Mouse (Mus musculus): ENCODE data around the gene Vmn1r85. TPM values are rescaled to one million over a fixed set of nuclear protein-coding genes. Genes with fewer than 3 reads are reported as not detected.

Vmn1r85 gene
- polyA plus RNA-seq, 1 experiment, result not detected

- no peak for DNase-seq
- no peak overlapping the region for H3K27ac ChIP-seq (ENCODE audit: insufficient read depth, low read length)
- no peaks in the 10 kb centered on the region for H3K27me3 ChIP-seq (ENCODE audit: control insufficient read depth, insufficient read depth, low read length)
- TF ChIP-seq CTCF (IDR thresholded peaks at IDR 0.05; ENCODE audit: borderline replicate concordance, insufficient read depth, low read depth, low read length), result no peak
- TF ChIP-seq POLR2A (IDR thresholded peaks at IDR 0.05; ENCODE audit: borderline replicate concordance, insufficient read depth, low read length), result no peak
- no peak overlapping the region for H3K4me3 ChIP-seq (replicated peaks; ENCODE audit: insufficient read depth, low read depth, low read length)
- no peaks in the 10 kb centered on the region for H3K4me1 ChIP-seq (ENCODE audit: control insufficient read depth, insufficient read depth, low read length)
- WGBS, result 82% methylated on average over 9 of the region's 9 CpGs
These were observed 35.4 kb downstream of the Vmn1r85 start for GRCm38 (mm10) chr7:13059536-13059935.

- H3K27ac ChIP-seq (ENCODE audit: insufficient read depth, low read length), result no peak overlapping the region
- 52% methylated on average over 8 of the region's 8 CpGs for WGBS
- H3K27me3 ChIP-seq (ENCODE audit: control insufficient read depth, insufficient read depth, low read length), result no peaks in the 10 kb centered on the region
- no peak for TF ChIP-seq POLR2A (IDR thresholded peaks at IDR 0.05; ENCODE audit: borderline replicate concordance, insufficient read depth, low read length)
- TF ChIP-seq CTCF (IDR thresholded peaks at IDR 0.05; ENCODE audit: borderline replicate concordance, insufficient read depth, low read depth, low read length), result no peak; the same call in 1 of the 2 replicates
- no peak overlapping the region for H3K4me3 ChIP-seq (replicated peaks; ENCODE audit: insufficient read depth, low read depth, low read length)
- DNase-seq, result no peak
- H3K4me1 ChIP-seq (ENCODE audit: control insufficient read depth, insufficient read depth, low read length), result no peaks in the 10 kb centered on the region
These were observed 37.9 kb downstream of the Vmn1r85 start for GRCm38 (mm10) chr7:13056913-13057700.

- peak within 1 kb of the TSS; percentile 88 for H3K27ac ChIP-seq (ENCODE audit: insufficient read depth, low read length)
- H3K4me3 ChIP-seq (replicated peaks; ENCODE audit: insufficient read depth, low read depth, low read length), result peak within 1 kb of the TSS; percentile 94
- no peak for TF ChIP-seq CTCF (IDR thresholded peaks at IDR 0.05; ENCODE audit: borderline replicate concordance, insufficient read depth, low read depth, low read length)
- peak; percentile 74; the same call in 1 of the 2 replicates for TF ChIP-seq POLR2A (IDR thresholded peaks at IDR 0.05; ENCODE audit: borderline replicate concordance, insufficient read depth, low read length)
- under 1% methylated on average over 41 of the region's 41 CpGs for WGBS
- no peaks in the 10 kb centered on the region for H3K27me3 ChIP-seq (ENCODE audit: control insufficient read depth, insufficient read depth, low read length)
- peak; percentile 97 to 99 for DNase-seq
- no peaks in the 10 kb centered on the region for H3K4me1 ChIP-seq (ENCODE audit: control insufficient read depth, insufficient read depth, low read length)
These were observed 40.5 kb downstream of the Vmn1r85 start, which contains the start of gene Mzf1 for GRCm38 (mm10) chr7:13054287-13055010. Gene Mzf1, minus strand, starts transcription at chr7:13054764.

GRCm38 (mm10) chr7:13053961-13054286 is 41.0 kb downstream of the Vmn1r85 start:
- Histone ChIP-seq H3K4me3 (replicated peaks; ENCODE audit: insufficient read depth, low read depth, low read length) (peak overlapping the region; percentile 94), H3K27ac (ENCODE audit: insufficient read depth, low read length) (peak overlapping the region; percentile 88), H3K27me3 (ENCODE audit: control insufficient read depth, insufficient read depth, low read length) (no peaks in the 10 kb centered on the region), H3K4me1 (ENCODE audit: control insufficient read depth, insufficient read depth, low read length) (no peaks in the 10 kb centered on the region)
- TF ChIP-seq CTCF (IDR thresholded peaks at IDR 0.05; ENCODE audit: borderline replicate concordance, insufficient read depth, low read depth, low read length) (no peak), POLR2A (IDR thresholded peaks at IDR 0.05; ENCODE audit: borderline replicate concordance, insufficient read depth, low read length) (no peak)
- DNase-seq, result no peak
- under 1% methylated on average over 15 of the region's 15 CpGs for WGBS

- DNase-seq, result peak; percentile 13 to 17
- Histone ChIP-seq H3K4me1 (ENCODE audit: control insufficient read depth, insufficient read depth, low read length) (no peaks in the 10 kb centered on the region), H3K27me3 (ENCODE audit: control insufficient read depth, insufficient read depth, low read length) (no peaks in the 10 kb centered on the region), H3K4me3 (replicated peaks; ENCODE audit: insufficient read depth, low read depth, low read length) (peak overlapping the region; percentile 94), H3K27ac (ENCODE audit: insufficient read depth, low read length) (no peak overlapping the region)
- WGBS, result 98% methylated on average over 2 of the region's 2 CpGs
- no peak for TF ChIP-seq POLR2A (IDR thresholded peaks at IDR 0.05; ENCODE audit: borderline replicate concordance, insufficient read depth, low read length)
- no peak for TF ChIP-seq CTCF (IDR thresholded peaks at IDR 0.05; ENCODE audit: borderline replicate concordance, insufficient read depth, low read depth, low read length)
These were observed 41.5 kb downstream of the Vmn1r85 start for GRCm38 (mm10) chr7:13053501-13053900.

- Histone ChIP-seq H3K4me1 (ENCODE audit: control insufficient read depth, insufficient read depth, low read length) (no peaks in the 10 kb centered on the region), H3K27ac (ENCODE audit: insufficient read depth, low read length) (no peak overlapping the region), H3K27me3 (ENCODE audit: control insufficient read depth, insufficient read depth, low read length) (no peaks in the 10 kb centered on the region), H3K4me3 (replicated peaks; ENCODE audit: insufficient read depth, low read depth, low read length) (no peak overlapping the region)
- TF ChIP-seq CTCF (IDR thresholded peaks at IDR 0.05; ENCODE audit: borderline replicate concordance, insufficient read depth, low read depth, low read length) (no peak), POLR2A (IDR thresholded peaks at IDR 0.05; ENCODE audit: borderline replicate concordance, insufficient read depth, low read length) (no peak)
- DNase-seq, result peak; percentile 17 to 18
- WGBS, result 85% methylated on average over 13 of the region's 13 CpGs
These were observed 42.0 kb downstream of the Vmn1r85 start for GRCm38 (mm10) chr7:13053001-13053400.

GRCm38 (mm10) chr7:13046084-13046483 is 48.9 kb downstream of the Vmn1r85 start:
- H3K27ac ChIP-seq (ENCODE audit: insufficient read depth, low read length), result no peak overlapping the region
- no peak overlapping the region for H3K4me3 ChIP-seq (replicated peaks; ENCODE audit: insufficient read depth, low read depth, low read length)
- 5% methylated on average over 2 of the region's 2 CpGs for WGBS
- no peaks in the 10 kb centered on the region for H3K27me3 ChIP-seq (ENCODE audit: control insufficient read depth, insufficient read depth, low read length)
- no peak for TF ChIP-seq POLR2A (IDR thresholded peaks at IDR 0.05; ENCODE audit: borderline replicate concordance, insufficient read depth, low read length)
- TF ChIP-seq CTCF (IDR thresholded peaks at IDR 0.05; ENCODE audit: borderline replicate concordance, insufficient read depth, low read depth, low read length), result peak; percentile 69
- H3K4me1 ChIP-seq (ENCODE audit: control insufficient read depth, insufficient read depth, low read length), result peaks cover 18% of the 10 kb centered on the region; the same call in 1 of the 2 replicates
- peak; percentile 52 to 68 for DNase-seq

Measured in cerebellum, adult 2 months (tissue).